Mouse (Mus musculus) spleen, adult 2 months (tissue): Measurements from ENCODE around the gene Eml6.

ENCODE experiments used
- CTCF ChIP-seq: fragments of 200-500 bp; IDR thresholded peaks from 2 replicates; pipeline ENCODE4 v1.5.1; 2011; ENCODE audit warnings: mild to moderate bottlenecking, inconsistent platforms; ENCODE audit not compliant: insufficient read depth, insufficient read length, insufficient replicate concordance; ENCODE audit errors: extremely low read depth
- POLR2A ChIP-seq: fragments of 200-500 bp; IDR thresholded peaks from 2 replicates; pipeline ENCODE4 v1.6.1; 2011; ENCODE audit warnings: low read depth, low read length, inconsistent platforms

DNA sequence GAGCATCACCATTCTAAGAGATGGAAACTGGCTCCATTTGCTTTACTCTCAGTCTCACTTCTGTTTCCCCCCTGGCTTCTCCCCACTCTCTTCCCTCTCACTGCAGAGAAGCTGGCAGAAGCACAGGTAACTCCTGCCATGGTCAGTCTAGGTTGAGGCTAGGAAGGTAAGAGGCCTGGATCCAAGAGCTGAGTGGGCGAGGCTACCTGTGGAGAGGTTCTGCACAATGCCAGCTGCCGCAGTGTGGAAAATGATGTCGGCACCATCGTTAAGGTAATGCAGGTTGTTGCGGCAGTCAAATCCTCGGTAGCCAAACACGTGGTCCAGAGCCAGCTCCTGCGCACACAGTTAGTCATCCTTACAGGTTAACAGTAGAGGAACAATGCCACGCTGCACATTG, 264.4 kb downstream of the Eml6 start:
- no peak for TF ChIP-seq CTCF
- TF ChIP-seq POLR2A: no peak
